Mouse (Mus musculus): ENCODE measurements at regions not wholly inside any gene's neighbourhood (a gene's known extent, or its start where the extent isn't known, plus 50 kb on each side); places are given as distances from the start of the nearest gene placed in this dataset.
A peak's percentile ranks its signal among the peaks of the same experiment; 100 is the strongest.

DNA sequence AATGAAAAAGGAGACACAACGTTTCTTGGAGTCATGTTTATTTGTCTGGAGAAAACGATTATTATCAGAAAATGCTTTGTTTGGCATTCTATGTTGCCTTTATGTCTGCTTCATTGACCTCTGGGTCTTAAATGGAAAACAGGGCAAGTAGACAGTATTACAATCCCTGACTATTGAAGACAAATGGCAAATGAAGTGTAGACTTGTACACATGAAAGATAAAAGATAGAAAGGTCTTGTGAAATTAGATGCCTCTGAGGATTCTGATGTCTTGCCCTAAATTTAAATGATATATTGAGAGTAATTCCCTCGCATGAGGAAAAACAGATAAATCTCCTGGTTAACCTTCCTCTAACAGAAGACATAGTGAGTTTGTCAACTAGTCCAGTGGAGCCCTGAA, 1186.7 kb downstream of the Slitrk1 start:
- Histone ChIP-seq H3K36me3 (ENCODE audit: control insufficient read depth, insufficient read depth, low read length) (no peaks in the 10 kb centered on the region), H3K4me1 (ENCODE audit: control insufficient read depth, insufficient read depth, low read length) (no peaks in the 10 kb centered on the region), H3K4me2 (ENCODE audit: low read length) (no peak overlapping the region), H3K27me3 (ENCODE audit: control insufficient read depth, insufficient read depth, low read length) (no peaks in the 10 kb centered on the region), H3K9me3 (ENCODE audit: control insufficient read depth, low read length) (no peaks in the 10 kb centered on the region), H3K9ac (replicated peaks; ENCODE audit: low read length) (no peak overlapping the region), H3K4me3 (replicated peaks; ENCODE audit: low read depth, low read length) (no peak overlapping the region), H3K27ac (replicated peaks; ENCODE audit: low read depth, low read length) (no peak overlapping the region)
- ATAC-seq (ENCODE audit: low FRiP score, low TSS enrichment) (no peak), DNase-seq (no peak)
- WGBS: 80% methylated on average over 3 of the region's 3 CpGs

- H3K4me1 ChIP-seq (ENCODE audit: control insufficient read depth, insufficient read depth, low read length): no peaks in the 10 kb centered on the region
- ATAC-seq (ENCODE audit: low FRiP score, low TSS enrichment) (no peak), DNase-seq (no peak)
- H3K4me3 ChIP-seq (replicated peaks; ENCODE audit: low read depth, low read length): no peak overlapping the region
- H3K36me3 ChIP-seq (ENCODE audit: control insufficient read depth, insufficient read depth, low read length): no peaks in the 10 kb centered on the region
- no peak overlapping the region for H3K9ac ChIP-seq (replicated peaks; ENCODE audit: low read length)
- H3K27me3 ChIP-seq (ENCODE audit: control insufficient read depth, insufficient read depth, low read length): no peaks in the 10 kb centered on the region
- no peaks in the 10 kb centered on the region for H3K9me3 ChIP-seq (ENCODE audit: control insufficient read depth, low read length)
- H3K27ac ChIP-seq (replicated peaks; ENCODE audit: low read depth, low read length): no peak overlapping the region
- H3K4me2 ChIP-seq (ENCODE audit: low read length): no peak overlapping the region
Observed at GRCm38 (mm10) chr14:107688349-107688748, 1225.6 kb downstream of the Slitrk1 start.

DNA sequence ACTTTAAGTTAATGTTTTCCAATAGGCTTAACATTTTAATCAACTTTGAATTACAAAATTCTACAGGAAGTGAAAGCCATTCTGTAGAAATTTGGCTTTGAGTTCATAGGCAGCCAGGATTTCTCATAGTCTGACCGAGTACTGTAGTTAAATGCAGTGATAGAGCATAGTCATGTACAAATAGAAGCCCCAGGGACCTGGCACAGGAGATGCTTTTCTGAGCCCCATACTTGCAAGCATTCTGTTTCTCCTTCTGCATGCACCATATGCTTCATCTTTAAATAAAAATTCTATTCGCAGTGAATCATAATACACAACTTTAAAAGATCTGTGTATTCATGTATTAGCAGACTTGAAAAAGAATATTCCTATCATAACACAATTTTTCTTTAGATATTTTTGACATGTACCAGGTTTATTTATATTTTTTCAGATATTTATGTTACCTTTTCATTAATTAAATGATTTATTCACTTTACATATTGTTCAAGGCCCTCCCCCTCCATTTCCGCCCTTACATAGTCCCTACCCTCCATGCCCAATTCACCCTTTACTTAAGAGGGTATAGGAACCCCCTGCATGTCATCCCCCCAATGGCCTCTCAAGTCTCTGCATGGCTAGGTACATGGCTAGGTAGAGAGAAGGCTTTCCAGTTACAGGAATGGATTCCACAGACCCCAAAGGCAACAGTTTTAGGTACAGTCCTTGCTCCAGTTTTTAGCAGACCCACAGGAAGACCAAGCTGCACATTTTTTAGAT, 1226.5 kb downstream of the Slitrk1 start:
- no peak overlapping the region for H3K9ac ChIP-seq (replicated peaks; ENCODE audit: low read length)
- WGBS: 93% methylated on average over 3 of the region's 3 CpGs
- no peaks in the 10 kb centered on the region for H3K9me3 ChIP-seq (ENCODE audit: control insufficient read depth, low read length)
- no peaks in the 10 kb centered on the region for H3K27me3 ChIP-seq (ENCODE audit: control insufficient read depth, insufficient read depth, low read length)
- H3K36me3 ChIP-seq (ENCODE audit: control insufficient read depth, insufficient read depth, low read length): no peaks in the 10 kb centered on the region
- ATAC-seq (ENCODE audit: low FRiP score, low TSS enrichment) (no peak), DNase-seq (no peak)
- no peak overlapping the region for H3K4me3 ChIP-seq (replicated peaks; ENCODE audit: low read depth, low read length)
- no peaks in the 10 kb centered on the region for H3K4me1 ChIP-seq (ENCODE audit: control insufficient read depth, insufficient read depth, low read length)
- no peak overlapping the region for H3K27ac ChIP-seq (replicated peaks; ENCODE audit: low read depth, low read length)
- H3K4me2 ChIP-seq (ENCODE audit: low read length): no peak overlapping the region

DNA sequence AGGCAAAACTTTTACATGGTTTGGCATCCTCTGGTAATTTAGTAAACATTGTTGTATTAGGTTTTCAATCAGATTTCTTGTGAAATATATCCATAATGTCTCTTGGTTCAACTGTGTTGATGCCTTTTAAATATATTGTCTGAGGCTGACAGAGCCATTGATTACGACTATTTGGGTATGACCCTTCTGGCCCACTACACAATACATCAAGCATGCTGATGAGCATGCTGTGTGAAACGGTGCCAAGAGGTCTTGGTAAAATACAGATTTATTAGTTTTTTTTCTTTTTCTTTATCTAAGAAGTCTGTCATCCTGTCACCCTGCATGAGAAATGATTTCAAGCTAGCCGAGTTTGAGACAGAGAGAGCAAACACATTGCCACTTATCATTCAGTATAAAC, 1257.4 kb downstream of the Slitrk1 start:
- ATAC-seq (ENCODE audit: low FRiP score, low TSS enrichment): no peak
- no peaks in the 10 kb centered on the region for H3K4me1 ChIP-seq (ENCODE audit: control insufficient read depth, insufficient read depth, low read length)
- H3K27me3 ChIP-seq (ENCODE audit: control insufficient read depth, insufficient read depth, low read length): no peaks in the 10 kb centered on the region
- no peak overlapping the region for H3K27ac ChIP-seq (replicated peaks; ENCODE audit: low read depth, low read length)
- DNase-seq: no peak
- H3K36me3 ChIP-seq (ENCODE audit: control insufficient read depth, insufficient read depth, low read length): no peaks in the 10 kb centered on the region
- 53% methylated on average over 3 of the region's 3 CpGs for WGBS
- no peak overlapping the region for H3K4me3 ChIP-seq (replicated peaks; ENCODE audit: low read depth, low read length)
- H3K9me3 ChIP-seq (ENCODE audit: control insufficient read depth, low read length): no peaks in the 10 kb centered on the region
- H3K9ac ChIP-seq (replicated peaks; ENCODE audit: low read length): no peak overlapping the region
- H3K4me2 ChIP-seq (ENCODE audit: low read length): no peak overlapping the region

DNA sequence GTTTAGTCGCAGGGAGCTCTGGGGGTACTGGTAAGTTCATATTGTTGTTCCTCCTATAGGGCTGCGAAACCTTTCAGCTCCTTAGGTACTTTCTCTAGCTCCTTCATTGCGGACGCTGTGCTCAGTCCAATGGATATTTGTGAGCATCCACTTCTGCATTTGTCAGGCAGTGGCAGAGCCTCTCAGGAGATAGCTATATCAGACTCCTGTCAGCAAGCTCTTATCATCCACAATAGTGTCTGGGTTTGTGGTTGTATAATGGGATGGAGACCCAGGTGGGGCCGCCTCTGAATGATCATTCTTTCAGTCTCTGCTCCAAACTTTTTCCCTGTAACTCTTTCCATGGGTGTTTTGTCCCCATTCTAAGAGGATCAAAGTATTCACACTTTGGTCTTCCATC, 1298.5 kb downstream of the Slitrk1 start:
- WGBS: 96% methylated on average over 5 of the region's 5 CpGs
- Histone ChIP-seq H3K27me3 (ENCODE audit: control insufficient read depth, insufficient read depth, low read length) (no peaks in the 10 kb centered on the region), H3K9ac (replicated peaks; ENCODE audit: low read length) (no peak overlapping the region), H3K27ac (replicated peaks; ENCODE audit: low read depth, low read length) (no peak overlapping the region), H3K4me1 (ENCODE audit: control insufficient read depth, insufficient read depth, low read length) (no peaks in the 10 kb centered on the region), H3K4me3 (replicated peaks; ENCODE audit: low read depth, low read length) (no peak overlapping the region), H3K4me2 (ENCODE audit: low read length) (no peak overlapping the region), H3K9me3 (ENCODE audit: control insufficient read depth, low read length) (no peaks in the 10 kb centered on the region), H3K36me3 (ENCODE audit: control insufficient read depth, insufficient read depth, low read length) (no peaks in the 10 kb centered on the region)
- ATAC-seq (ENCODE audit: low FRiP score, low TSS enrichment): no peak
- DNase-seq: no peak

- Histone ChIP-seq H3K27ac (replicated peaks; ENCODE audit: low read depth, low read length) (no peak overlapping the region), H3K27me3 (ENCODE audit: control insufficient read depth, insufficient read depth, low read length) (no peaks in the 10 kb centered on the region), H3K4me1 (ENCODE audit: control insufficient read depth, insufficient read depth, low read length) (no peaks in the 10 kb centered on the region), H3K9me3 (ENCODE audit: control insufficient read depth, low read length) (no peaks in the 10 kb centered on the region), H3K4me3 (replicated peaks; ENCODE audit: low read depth, low read length) (no peak overlapping the region), H3K9ac (replicated peaks; ENCODE audit: low read length) (no peak overlapping the region), H3K36me3 (ENCODE audit: control insufficient read depth, insufficient read depth, low read length) (no peaks in the 10 kb centered on the region), H3K4me2 (ENCODE audit: low read length) (no peak overlapping the region)
- DNase-seq (peak; percentile 24), ATAC-seq (ENCODE audit: low FRiP score, low TSS enrichment) (no peak)
- 57% methylated on average over 1 of the region's 1 CpGs for WGBS
Observed at GRCm38 (mm10) chr14:107614348-107614747, 1299.6 kb downstream of the Slitrk1 start.

DNA sequence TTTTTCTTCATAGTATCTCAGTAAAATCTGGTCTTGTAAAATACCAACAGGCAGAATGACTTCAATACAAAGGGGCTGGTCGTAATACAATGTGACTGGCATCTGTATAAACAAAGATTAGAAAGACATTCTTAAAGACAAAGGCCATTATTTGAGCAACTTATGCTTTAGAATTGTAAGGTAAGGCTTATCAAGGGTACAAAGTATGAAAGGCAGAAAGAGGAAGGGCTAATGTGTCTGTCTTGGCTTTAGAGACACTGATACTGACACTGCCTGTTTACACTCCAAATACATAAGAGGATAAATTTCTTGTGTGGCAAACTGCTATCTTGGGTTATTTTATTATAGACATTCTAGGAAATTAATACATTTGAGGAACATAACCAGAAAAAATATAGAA, 1310.8 kb downstream of the Slitrk1 start:
- Histone ChIP-seq H3K4me1 (ENCODE audit: control insufficient read depth, insufficient read depth, low read length) (no peaks in the 10 kb centered on the region), H3K9ac (replicated peaks; ENCODE audit: low read length) (no peak overlapping the region), H3K4me3 (replicated peaks; ENCODE audit: low read depth, low read length) (no peak overlapping the region), H3K4me2 (ENCODE audit: low read length) (no peak overlapping the region), H3K27ac (replicated peaks; ENCODE audit: low read depth, low read length) (no peak overlapping the region), H3K27me3 (ENCODE audit: control insufficient read depth, insufficient read depth, low read length) (no peaks in the 10 kb centered on the region), H3K9me3 (ENCODE audit: control insufficient read depth, low read length) (no peaks in the 10 kb centered on the region), H3K36me3 (ENCODE audit: control insufficient read depth, insufficient read depth, low read length) (no peaks in the 10 kb centered on the region)
- ATAC-seq (ENCODE audit: low FRiP score, low TSS enrichment): no peak
- WGBS: 81% methylated on average over 1 of the region's 1 CpGs
- no peak for DNase-seq

DNA sequence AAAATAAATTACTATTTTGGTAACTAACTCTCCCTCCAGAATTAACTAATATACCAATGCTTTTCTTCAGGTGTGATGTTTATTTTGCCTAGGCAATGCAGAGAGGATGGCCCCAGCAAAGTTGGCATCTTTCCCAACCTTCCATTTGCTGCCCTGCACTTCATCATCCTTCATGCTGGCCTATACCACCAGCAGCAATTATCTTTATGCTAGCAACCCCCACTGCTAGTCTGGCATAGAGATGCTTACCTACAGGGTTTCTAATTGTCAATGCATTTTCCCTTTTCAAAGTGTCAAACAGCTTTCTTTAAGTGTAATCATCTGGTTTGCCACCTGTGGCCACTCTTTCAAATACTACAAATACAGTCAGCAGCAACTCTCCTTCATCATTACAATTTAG, 1327.2 kb downstream of the Slitrk1 start:
- ATAC-seq (ENCODE audit: low FRiP score, low TSS enrichment): no peak
- DNase-seq: peak; percentile 6
- Histone ChIP-seq H3K27ac (replicated peaks; ENCODE audit: low read depth, low read length) (no peak overlapping the region), H3K27me3 (ENCODE audit: control insufficient read depth, insufficient read depth, low read length) (no peaks in the 10 kb centered on the region), H3K9ac (replicated peaks; ENCODE audit: low read length) (no peak overlapping the region), H3K36me3 (ENCODE audit: control insufficient read depth, insufficient read depth, low read length) (no peaks in the 10 kb centered on the region), H3K9me3 (ENCODE audit: control insufficient read depth, low read length) (no peaks in the 10 kb centered on the region), H3K4me2 (ENCODE audit: low read length) (no peak overlapping the region), H3K4me3 (replicated peaks; ENCODE audit: low read depth, low read length) (no peak overlapping the region), H3K4me1 (ENCODE audit: control insufficient read depth, insufficient read depth, low read length) (no peaks in the 10 kb centered on the region)

DNA sequence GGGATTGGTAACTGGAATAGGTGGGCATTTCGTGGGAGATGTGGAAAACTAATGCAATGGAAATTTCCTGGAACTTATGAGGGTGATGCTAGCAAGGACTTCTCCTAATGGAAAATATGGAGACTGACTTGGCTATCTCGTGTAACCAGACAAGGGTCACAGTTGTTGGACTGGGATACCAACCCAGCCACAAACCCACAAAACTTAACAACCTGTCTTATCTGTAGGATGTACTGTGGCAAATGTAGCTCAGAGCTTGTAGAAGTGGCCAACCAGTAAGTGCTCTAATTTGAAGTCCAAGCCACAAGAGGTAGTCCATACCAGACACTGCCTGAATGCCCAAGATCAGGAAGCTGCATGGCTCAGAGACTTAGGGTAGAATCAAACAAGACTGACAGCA, 1329.7 kb downstream of the Slitrk1 start:
- no peaks in the 10 kb centered on the region for H3K36me3 ChIP-seq (ENCODE audit: control insufficient read depth, insufficient read depth, low read length)
- no peak overlapping the region for H3K9ac ChIP-seq (replicated peaks; ENCODE audit: low read length)
- H3K27ac ChIP-seq (replicated peaks; ENCODE audit: low read depth, low read length): no peak overlapping the region
- H3K4me2 ChIP-seq (ENCODE audit: low read length): no peak overlapping the region
- 74% methylated on average over 2 of the region's 2 CpGs for WGBS
- DNase-seq: no peak
- H3K4me3 ChIP-seq (replicated peaks; ENCODE audit: low read depth, low read length): no peak overlapping the region
- H3K27me3 ChIP-seq (ENCODE audit: control insufficient read depth, insufficient read depth, low read length): no peaks in the 10 kb centered on the region
- no peaks in the 10 kb centered on the region for H3K4me1 ChIP-seq (ENCODE audit: control insufficient read depth, insufficient read depth, low read length)
- no peaks in the 10 kb centered on the region for H3K9me3 ChIP-seq (ENCODE audit: control insufficient read depth, low read length)
- no peak for ATAC-seq (ENCODE audit: low FRiP score, low TSS enrichment)

All from midbrain, embryonic 14.5 days (tissue).